Mouse (Mus musculus): ENCODE results near the gene Ccn1. TPM values are rescaled to one million over a fixed set of nuclear protein-coding genes. Genes with fewer than 3 reads are reported as not detected.

Ccn1 gene
- polyA plus RNA-seq, 1 experiment = 6.1 TPM

DNA sequence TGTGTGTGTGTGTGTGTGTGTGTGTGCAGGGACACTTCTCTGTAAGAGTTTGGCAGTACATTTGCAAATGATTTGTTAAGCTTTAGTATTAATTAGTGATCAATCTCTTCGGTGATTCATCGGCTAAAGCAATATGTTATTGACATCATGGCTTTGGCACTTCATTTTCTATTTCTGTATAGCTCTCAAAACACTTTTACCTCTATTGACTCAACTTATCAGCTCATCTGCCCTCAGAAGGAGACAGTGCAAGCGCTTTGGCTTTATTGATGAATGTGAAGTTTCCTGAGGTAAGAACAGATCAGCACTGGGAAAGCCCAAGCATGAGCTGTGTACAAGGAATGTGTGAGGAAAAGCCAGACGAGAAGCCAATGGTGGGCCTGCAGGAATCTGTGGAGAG is 28.6 kb downstream of the Ccn1 start:
- 73% methylated on average over 4 of the region's 4 CpGs for WGBS
- Histone ChIP-seq H3K27ac (ENCODE audit: insufficient read depth, low read depth, low read length) (no peak overlapping the region), H3K27me3 (ENCODE audit: control insufficient read depth, insufficient read depth, low read length) (no peaks in the 10 kb centered on the region), H3K4me3 (ENCODE audit: low read depth, low read length) (no peak overlapping the region), H3K4me1 (ENCODE audit: control insufficient read depth, insufficient read depth, insufficient read length, low read length) (no peaks in the 10 kb centered on the region; the same call in 1 of the 2 replicates), H3K36me3 (ENCODE audit: control insufficient read depth, insufficient read depth, low read length) (no peaks in the 10 kb centered on the region)
- TF ChIP-seq CTCF (IDR thresholded peaks at IDR 0.05; ENCODE audit: extremely low read depth, insufficient read length, insufficient replicate concordance, low read depth, low read length) (no peak), POLR2A (IDR thresholded peaks at IDR 0.05; ENCODE audit: low read depth, low read length) (no peak)

DNA sequence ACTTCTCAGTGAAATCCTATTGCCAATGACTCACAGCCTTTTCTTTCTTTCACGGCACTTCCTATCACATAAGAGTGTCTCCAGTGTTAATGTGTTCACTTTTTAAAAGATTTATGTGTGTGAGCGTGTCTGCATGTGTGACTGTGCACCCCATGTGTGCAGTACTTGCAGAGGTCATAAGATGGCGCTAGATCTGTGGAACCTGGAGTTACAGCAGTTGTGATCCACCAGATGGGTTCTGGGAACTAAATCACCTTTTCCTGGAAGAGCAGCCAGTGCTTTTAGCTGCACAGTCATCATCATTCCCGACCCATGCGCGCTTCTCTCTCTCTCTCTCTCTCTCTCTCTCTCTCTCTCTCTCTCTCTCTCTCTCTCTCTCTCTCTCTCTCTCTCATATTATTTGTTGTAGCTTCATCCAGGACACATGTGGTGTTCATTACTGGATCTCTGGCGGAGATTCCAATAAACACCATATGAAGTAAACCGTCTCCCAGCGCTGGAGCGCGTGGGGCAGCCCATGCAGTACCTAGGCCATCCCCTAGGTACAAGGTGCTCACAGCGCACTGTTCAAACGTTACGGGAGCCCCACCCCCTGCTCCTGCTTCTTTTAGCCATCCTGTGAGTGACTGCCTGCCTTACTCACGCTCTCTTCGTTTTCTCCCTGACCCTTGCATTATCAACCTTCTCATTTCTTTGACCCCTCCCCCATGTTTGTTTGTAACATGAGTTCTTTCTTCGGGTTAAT is 30.0 kb downstream of the Ccn1 start:
- H3K4me3 ChIP-seq (ENCODE audit: low read depth, low read length) = no peak overlapping the region
- no peaks in the 10 kb centered on the region for H3K27me3 ChIP-seq (ENCODE audit: control insufficient read depth, insufficient read depth, low read length)
- H3K36me3 ChIP-seq (ENCODE audit: control insufficient read depth, insufficient read depth, low read length) = no peaks in the 10 kb centered on the region
- WGBS = 93% methylated on average over 17 of the region's 17 CpGs
- no peaks in the 10 kb centered on the region; the same call in 1 of the 2 replicates for H3K4me1 ChIP-seq (ENCODE audit: control insufficient read depth, insufficient read depth, insufficient read length, low read length)
- no peak for TF ChIP-seq POLR2A (IDR thresholded peaks at IDR 0.05; ENCODE audit: low read depth, low read length)
- no peak for TF ChIP-seq CTCF (IDR thresholded peaks at IDR 0.05; ENCODE audit: extremely low read depth, insufficient read length, insufficient replicate concordance, low read depth, low read length)
- no peak overlapping the region for H3K27ac ChIP-seq (ENCODE audit: insufficient read depth, low read depth, low read length)

DNA sequence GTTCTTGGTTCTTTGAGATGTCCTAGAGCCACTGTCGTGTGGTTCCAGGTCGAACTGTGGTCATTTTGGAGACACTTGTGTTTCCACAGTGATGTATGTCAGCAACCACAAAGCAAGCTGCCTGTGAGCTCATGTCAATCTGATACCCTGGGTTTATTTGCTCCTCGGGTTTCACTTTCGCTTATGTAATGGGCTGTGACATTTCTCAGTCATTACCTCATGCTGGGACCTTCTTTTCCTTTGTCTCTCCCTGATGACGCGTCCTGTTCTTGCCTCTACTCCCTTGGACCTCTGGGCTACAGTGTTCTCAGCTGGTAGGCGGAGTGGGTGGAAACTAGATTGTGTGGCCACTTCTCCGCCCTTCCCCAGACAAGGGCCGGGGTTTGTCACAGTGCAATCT is 31.5 kb downstream of the Ccn1 start:
- no peak overlapping the region for H3K4me3 ChIP-seq (ENCODE audit: low read depth, low read length)
- TF ChIP-seq CTCF (IDR thresholded peaks at IDR 0.05; ENCODE audit: extremely low read depth, insufficient read length, insufficient replicate concordance, low read depth, low read length) = no peak
- no peak for TF ChIP-seq POLR2A (IDR thresholded peaks at IDR 0.05; ENCODE audit: low read depth, low read length)
- H3K36me3 ChIP-seq (ENCODE audit: control insufficient read depth, insufficient read depth, low read length) = no peaks in the 10 kb centered on the region
- no peaks in the 10 kb centered on the region for H3K27me3 ChIP-seq (ENCODE audit: control insufficient read depth, insufficient read depth, low read length)
- WGBS = 38% methylated on average over 9 of the region's 9 CpGs
- no peak overlapping the region for H3K27ac ChIP-seq (ENCODE audit: insufficient read depth, low read depth, low read length)
- H3K4me1 ChIP-seq (ENCODE audit: control insufficient read depth, insufficient read depth, insufficient read length, low read length) = no peaks in the 10 kb centered on the region; the same call in 1 of the 2 replicates

DNA sequence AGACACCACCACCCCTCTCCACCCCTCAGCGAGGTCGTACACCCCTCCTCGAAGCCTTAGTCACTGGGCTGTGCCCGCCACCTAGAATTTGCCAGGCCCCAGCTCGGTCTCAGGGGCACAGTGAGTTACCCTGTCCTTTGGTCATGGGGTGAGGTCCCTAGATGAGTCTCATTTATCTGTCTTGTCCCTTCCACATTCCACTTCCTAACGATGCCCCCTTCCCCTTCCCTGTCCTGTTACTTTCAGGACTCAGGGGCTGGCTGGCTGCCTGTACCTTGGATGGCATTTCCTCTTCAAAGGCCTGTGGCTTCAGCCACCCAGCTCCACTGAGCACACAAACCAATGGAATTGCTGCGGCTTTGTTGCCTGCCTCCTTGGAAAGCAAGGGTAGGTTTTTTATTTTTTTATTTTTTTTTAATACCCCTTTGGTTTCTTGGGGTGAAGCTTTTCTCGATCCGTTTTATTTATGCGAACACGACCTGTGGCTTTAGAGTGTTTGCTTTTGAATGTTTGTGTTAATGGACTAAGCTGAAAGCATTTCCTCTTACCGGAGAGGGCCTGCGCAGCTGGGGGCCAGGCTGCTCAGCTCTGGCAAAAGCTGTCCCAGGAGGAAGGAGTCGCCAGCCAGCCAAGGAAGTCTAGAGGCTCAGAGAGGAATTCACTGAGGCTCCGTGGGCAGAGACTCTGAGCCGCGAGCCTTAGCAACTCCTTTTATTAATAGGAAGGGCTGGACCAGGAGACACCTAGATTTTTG is 35.2 kb downstream of the Ccn1 start:
- Histone ChIP-seq H3K27me3 (ENCODE audit: control insufficient read depth, insufficient read depth, low read length) (no peaks in the 10 kb centered on the region), H3K36me3 (ENCODE audit: control insufficient read depth, insufficient read depth, low read length) (no peaks in the 10 kb centered on the region), H3K4me1 (ENCODE audit: control insufficient read depth, insufficient read depth, insufficient read length, low read length) (no peaks in the 10 kb centered on the region; the same call in 1 of the 2 replicates), H3K4me3 (ENCODE audit: low read depth, low read length) (no peak overlapping the region), H3K27ac (ENCODE audit: insufficient read depth, low read depth, low read length) (no peak overlapping the region)
- 41% methylated on average over 17 of the region's 17 CpGs for WGBS
- TF ChIP-seq POLR2A (IDR thresholded peaks at IDR 0.05; ENCODE audit: low read depth, low read length) (no peak), CTCF (IDR thresholded peaks at IDR 0.05; ENCODE audit: extremely low read depth, insufficient read length, insufficient replicate concordance, low read depth, low read length) (no peak)

DNA sequence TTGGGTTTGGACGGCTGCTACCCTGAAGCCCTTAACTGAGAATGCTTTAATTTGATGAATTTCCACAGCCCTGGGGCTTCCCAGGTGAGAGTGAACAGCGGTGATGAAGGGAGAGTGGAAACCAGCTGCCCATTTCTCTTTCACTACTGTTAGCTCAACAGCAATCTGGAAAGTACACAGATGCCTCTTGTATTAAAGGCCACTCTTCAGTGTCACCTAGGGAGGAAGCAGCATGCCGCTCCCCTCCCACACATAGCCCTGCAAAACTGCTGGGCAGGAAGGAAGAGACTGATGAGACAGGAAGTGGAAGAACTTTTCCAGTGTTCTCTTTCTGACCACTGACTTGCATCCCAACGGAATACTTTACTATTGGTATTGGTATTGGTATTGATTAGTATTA is 36.5 kb downstream of the Ccn1 start:
- 82% methylated on average over 4 of the region's 4 CpGs for WGBS
- Histone ChIP-seq H3K36me3 (ENCODE audit: control insufficient read depth, insufficient read depth, low read length) (no peaks in the 10 kb centered on the region), H3K27me3 (ENCODE audit: control insufficient read depth, insufficient read depth, low read length) (no peaks in the 10 kb centered on the region), H3K27ac (ENCODE audit: insufficient read depth, low read depth, low read length) (no peak overlapping the region), H3K4me1 (ENCODE audit: control insufficient read depth, insufficient read depth, insufficient read length, low read length) (no peaks in the 10 kb centered on the region), H3K4me3 (ENCODE audit: low read depth, low read length) (no peak overlapping the region)
- TF ChIP-seq CTCF (IDR thresholded peaks at IDR 0.05; ENCODE audit: extremely low read depth, insufficient read length, insufficient replicate concordance, low read depth, low read length) (no peak), POLR2A (IDR thresholded peaks at IDR 0.05; ENCODE audit: low read depth, low read length) (no peak)

DNA sequence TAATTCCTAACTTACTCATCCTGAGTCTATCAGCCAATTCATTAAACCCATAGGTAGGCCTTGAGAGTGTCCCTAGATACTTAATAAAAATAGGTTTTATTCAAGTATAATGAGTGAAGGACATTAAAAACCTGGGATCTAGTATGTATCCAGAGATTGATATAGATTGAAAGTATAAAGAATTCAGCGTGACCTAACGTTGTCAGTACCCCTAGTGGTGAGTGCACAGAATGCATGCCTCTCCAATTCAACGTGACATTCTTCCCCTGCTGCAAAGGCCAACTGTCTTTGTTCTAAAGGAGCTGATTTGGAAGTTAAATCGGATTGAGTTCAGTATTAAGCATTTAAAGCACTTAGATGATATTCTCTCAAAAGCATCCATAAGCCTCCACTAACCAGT is 37.1 kb downstream of the Ccn1 start:
- no peaks in the 10 kb centered on the region for H3K27me3 ChIP-seq (ENCODE audit: control insufficient read depth, insufficient read depth, low read length)
- H3K4me1 ChIP-seq (ENCODE audit: control insufficient read depth, insufficient read depth, insufficient read length, low read length) = peaks cover 2% of the 10 kb centered on the region; the same call in 1 of the 2 replicates
- no peak overlapping the region for H3K4me3 ChIP-seq (ENCODE audit: low read depth, low read length)
- H3K36me3 ChIP-seq (ENCODE audit: control insufficient read depth, insufficient read depth, low read length) = no peaks in the 10 kb centered on the region
- whole genome bisulfite sequencing = 12% methylated on average over 4 of the region's 4 CpGs
- TF ChIP-seq CTCF (IDR thresholded peaks at IDR 0.05; ENCODE audit: extremely low read depth, insufficient read length, insufficient replicate concordance, low read depth, low read length) (0 out of 2 replicates have a peak, but pooled peaks have one; percentile 2), POLR2A (IDR thresholded peaks at IDR 0.05; ENCODE audit: low read depth, low read length) (no peak)
- no peak overlapping the region for H3K27ac ChIP-seq (ENCODE audit: insufficient read depth, low read depth, low read length)

GRCm38 (mm10) chr3:145608320-145608719 is 41.5 kb downstream of the Ccn1 start:
- Histone ChIP-seq H3K36me3 (ENCODE audit: control insufficient read depth, insufficient read depth, low read length) (no peaks in the 10 kb centered on the region), H3K27me3 (ENCODE audit: control insufficient read depth, insufficient read depth, low read length) (no peaks in the 10 kb centered on the region), H3K27ac (ENCODE audit: insufficient read depth, low read depth, low read length) (no peak overlapping the region), H3K4me1 (ENCODE audit: control insufficient read depth, insufficient read depth, insufficient read length, low read length) (peaks cover 2% of the 10 kb centered on the region; the same call in 1 of the 2 replicates), H3K4me3 (ENCODE audit: low read depth, low read length) (no peak overlapping the region)
- TF ChIP-seq POLR2A (IDR thresholded peaks at IDR 0.05; ENCODE audit: low read depth, low read length) (no peak), CTCF (IDR thresholded peaks at IDR 0.05; ENCODE audit: extremely low read depth, insufficient read length, insufficient replicate concordance, low read depth, low read length) (no peak)
- WGBS = 56% methylated on average over 5 of the region's 5 CpGs

All from small intestine, adult 2 months (tissue).